Mouse (Mus musculus): ENCODE data around the gene Timm17b. TPM values are rescaled to one million over a fixed set of nuclear protein-coding genes. Genes with fewer than 3 reads are reported as not detected.

Timm17b gene
- 66.8 and 74.8 TPM in 2 replicates for polyA plus RNA-seq (2012; rRNA removed)

DNA sequence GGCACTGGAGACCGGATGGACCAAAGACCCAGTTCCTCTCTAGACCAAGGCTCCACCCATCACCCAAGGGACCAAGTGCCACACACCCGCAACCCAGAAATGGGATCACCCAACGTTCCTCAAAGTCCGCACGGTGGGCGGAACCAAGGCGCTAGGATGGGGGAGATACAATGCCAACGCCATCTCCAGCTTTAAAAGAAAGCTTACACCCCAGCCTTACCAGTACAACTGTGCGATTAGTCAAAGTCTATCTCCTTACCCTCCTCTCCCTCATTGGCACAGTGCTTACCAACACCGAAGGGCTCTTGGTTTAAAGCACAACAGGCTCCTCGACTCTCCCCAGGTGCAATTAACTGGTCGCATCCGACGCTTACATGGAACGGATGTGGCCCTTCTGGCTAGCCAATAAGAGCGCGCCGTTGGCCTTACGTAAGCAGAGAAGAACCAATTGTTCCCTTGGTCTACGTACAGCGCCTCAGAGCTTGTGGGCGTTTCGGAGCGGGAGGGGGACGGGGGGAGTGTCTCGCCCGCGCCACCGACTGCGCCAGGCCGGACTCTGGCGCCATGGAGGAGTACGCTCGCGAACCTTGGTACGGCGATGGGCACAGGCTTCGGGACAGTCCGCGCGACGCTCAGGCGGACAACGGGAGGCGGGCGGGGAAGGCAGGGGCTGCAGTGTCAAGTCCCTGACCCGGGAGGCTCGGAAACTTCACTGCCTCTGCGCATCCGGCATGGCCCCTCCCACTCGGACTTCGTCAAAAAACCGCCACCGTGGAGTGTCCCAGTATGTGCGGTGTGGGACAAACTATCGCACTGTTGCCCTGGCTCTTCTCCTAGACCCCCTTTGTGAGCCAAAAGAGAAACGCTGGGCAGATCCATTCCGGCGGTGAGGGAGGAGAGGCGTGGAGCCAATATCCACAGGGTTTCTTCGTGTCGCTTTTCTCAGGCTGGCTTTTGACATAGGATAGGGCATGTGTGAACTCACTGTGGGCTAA is at the start of gene Timm17b, which contains the start of gene Pqbp1:
Gene Timm17b (plus strand): TSS at position 478 of the 995 bp plus-strand sequence.
Gene Pqbp1 (minus strand): TSS at position 390 of the 995 bp plus-strand sequence.
- 3% methylated on average over 62 of the region's 62 CpGs for WGBS
- peak; percentile 84 for DNase-seq
- Histone ChIP-seq H3K4me3 (ENCODE audit: control insufficient read depth, insufficient read depth, low read length) (peak within 1 kb of the TSS; percentile 100), H3K36me3 (ENCODE audit: control insufficient read depth, insufficient read depth, low read length) (peaks cover 15% of the 10 kb centered on the region; the same call in 1 of the 2 replicates), H3K27ac (ENCODE audit: control insufficient read depth, insufficient read depth, low read length) (peak within 1 kb of the TSS; percentile 96), H3K27me3 (ENCODE audit: control insufficient read depth, insufficient read depth, low read length) (no peaks in the 10 kb centered on the region), H3K4me1 (replicated peaks; ENCODE audit: control insufficient read depth, insufficient read depth, low read length) (0 out of 2 replicates have a peak, but pooled peaks cover 2% of the 10 kb centered on the region)
- TF ChIP-seq POLR2A (IDR thresholded peaks at IDR 0.05; ENCODE audit: control insufficient read depth, extremely low read depth, insufficient read depth, low read length, poor library complexity): peak; percentile 55; the same call in 1 of the 2 replicates
- TF ChIP-seq CTCF (IDR thresholded peaks at IDR 0.05; ENCODE audit: borderline replicate concordance, control insufficient read depth, extremely low read depth, insufficient read depth, low read length, poor library complexity): no peak

DNA sequence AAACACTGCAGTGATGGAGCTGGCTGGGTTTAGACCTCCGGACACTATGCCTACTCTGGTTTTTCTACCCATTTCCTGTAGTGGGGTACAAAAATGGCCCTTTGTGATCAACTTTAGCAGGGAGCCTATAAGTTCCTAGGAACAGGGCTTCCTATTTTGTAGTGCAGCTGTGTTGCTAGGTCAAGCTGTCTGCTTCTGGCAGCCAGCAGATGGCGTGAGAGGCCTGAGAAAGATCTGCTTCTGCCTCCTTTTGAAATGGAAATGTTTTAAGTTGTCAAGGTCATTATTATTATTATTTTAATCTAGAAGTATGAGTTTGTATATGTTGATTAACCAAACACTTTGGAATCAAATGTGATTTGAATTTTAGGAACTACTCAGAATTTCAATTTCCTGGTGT is 44.6 kb upstream of the Timm17b start:
- Histone ChIP-seq H3K4me1 (replicated peaks; ENCODE audit: control insufficient read depth, insufficient read depth, low read length) (no peaks in the 10 kb centered on the region), H3K27ac (ENCODE audit: control insufficient read depth, insufficient read depth, low read length) (no peak overlapping the region), H3K27me3 (ENCODE audit: control insufficient read depth, insufficient read depth, low read length) (no peaks in the 10 kb centered on the region), H3K36me3 (ENCODE audit: control insufficient read depth, insufficient read depth, low read length) (0 out of 2 replicates have a peak, but pooled peaks cover 3% of the 10 kb centered on the region), H3K4me3 (ENCODE audit: control insufficient read depth, insufficient read depth, low read length) (no peak overlapping the region)
- TF ChIP-seq POLR2A (IDR thresholded peaks at IDR 0.05; ENCODE audit: control insufficient read depth, extremely low read depth, insufficient read depth, low read length, poor library complexity): no peak
- no peak for TF ChIP-seq CTCF (IDR thresholded peaks at IDR 0.05; ENCODE audit: borderline replicate concordance, control insufficient read depth, extremely low read depth, insufficient read depth, low read length, poor library complexity)
- 14% methylated on average over 2 of the region's 2 CpGs for WGBS
- DNase-seq: peak; percentile 30

DNA sequence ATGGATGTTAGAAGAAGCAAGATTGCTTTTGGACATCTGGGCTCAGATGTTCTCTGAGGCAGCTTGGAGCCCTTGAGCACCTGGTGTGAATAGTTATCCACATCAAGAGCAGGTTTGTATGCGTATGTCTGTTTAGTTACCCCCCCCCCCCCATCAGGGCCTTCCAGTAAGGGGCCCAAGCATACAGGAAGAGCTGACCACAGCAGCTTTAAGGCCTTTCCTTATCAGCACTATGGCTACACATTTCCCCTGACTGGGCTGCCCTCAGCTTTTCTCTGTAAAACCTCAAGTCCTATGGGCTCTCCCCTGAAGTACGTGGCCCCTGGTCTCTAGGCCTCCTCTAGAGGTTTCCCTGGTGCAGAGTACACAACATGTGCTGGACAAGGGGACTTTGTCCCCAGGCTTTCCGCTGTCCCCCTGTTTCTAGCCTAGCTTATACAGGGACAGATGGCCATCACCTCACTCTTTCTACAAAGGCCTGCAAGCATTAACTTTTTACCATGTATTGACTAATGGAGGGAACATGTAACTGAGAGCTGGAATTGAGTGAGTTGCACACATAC is 39.9 kb upstream of the Timm17b start:
- Histone ChIP-seq H3K36me3 (ENCODE audit: control insufficient read depth, insufficient read depth, low read length) (0 out of 2 replicates have a peak, but pooled peaks cover 5% of the 10 kb centered on the region), H3K4me3 (ENCODE audit: control insufficient read depth, insufficient read depth, low read length) (no peak overlapping the region), H3K27me3 (ENCODE audit: control insufficient read depth, insufficient read depth, low read length) (no peaks in the 10 kb centered on the region), H3K4me1 (replicated peaks; ENCODE audit: control insufficient read depth, insufficient read depth, low read length) (no peaks in the 10 kb centered on the region; the same call in 1 of the 2 replicates), H3K27ac (ENCODE audit: control insufficient read depth, insufficient read depth, low read length) (no peak overlapping the region)
- DNase-seq: no peak
- TF ChIP-seq CTCF (IDR thresholded peaks at IDR 0.05; ENCODE audit: borderline replicate concordance, control insufficient read depth, extremely low read depth, insufficient read depth, low read length, poor library complexity) (no peak), POLR2A (IDR thresholded peaks at IDR 0.05; ENCODE audit: control insufficient read depth, extremely low read depth, insufficient read depth, low read length, poor library complexity) (no peak)
- 63% methylated on average over 2 of the region's 3 CpGs for WGBS

DNA sequence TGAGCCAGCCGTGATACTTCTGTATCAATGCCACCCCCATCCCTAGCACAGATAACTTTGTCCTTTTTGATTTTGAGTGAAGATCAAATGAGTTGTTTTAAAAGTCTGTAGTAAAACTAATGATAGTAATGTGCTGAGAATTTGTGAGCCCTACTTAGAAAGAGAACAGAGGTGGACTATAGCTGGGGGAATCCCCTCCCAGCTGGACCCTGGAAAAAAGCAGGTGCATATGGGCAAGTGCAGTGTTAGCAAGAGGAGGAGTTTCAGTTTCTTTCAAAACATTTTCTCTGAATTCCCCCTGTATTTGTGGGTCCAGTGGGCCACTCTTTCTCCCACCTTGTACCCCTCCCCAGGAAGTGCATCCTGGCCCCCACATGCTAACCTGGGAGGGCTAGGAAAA is 36.0 kb upstream of the Timm17b start:
- TF ChIP-seq CTCF (IDR thresholded peaks at IDR 0.05; ENCODE audit: borderline replicate concordance, control insufficient read depth, extremely low read depth, insufficient read depth, low read length, poor library complexity): no peak
- no peak for TF ChIP-seq POLR2A (IDR thresholded peaks at IDR 0.05; ENCODE audit: control insufficient read depth, extremely low read depth, insufficient read depth, low read length, poor library complexity)

DNA sequence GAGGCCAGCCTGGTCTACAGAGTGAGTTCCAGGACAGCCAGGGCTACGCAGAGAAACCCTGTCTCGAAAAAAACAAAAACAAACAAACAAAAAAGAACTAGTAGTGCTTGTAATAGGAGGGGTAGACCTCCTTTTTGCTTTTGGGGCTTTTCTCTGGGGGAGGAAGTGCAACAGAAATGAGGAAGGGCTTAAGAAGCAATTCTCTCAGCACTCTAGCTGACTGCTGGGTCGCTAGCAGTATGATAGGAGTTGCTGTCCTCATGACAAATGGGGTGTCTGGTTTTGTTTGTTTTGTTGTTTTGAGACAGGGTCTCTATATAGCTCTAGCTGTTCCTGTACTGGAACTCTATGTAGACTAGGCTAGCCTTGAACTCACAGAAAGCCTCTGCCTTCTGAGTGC is 34.6 kb upstream of the Timm17b start:
- no peak for DNase-seq
- no peak overlapping the region for H3K4me3 ChIP-seq (ENCODE audit: control insufficient read depth, insufficient read depth, low read length)
- H3K27me3 ChIP-seq (ENCODE audit: control insufficient read depth, insufficient read depth, low read length): no peaks in the 10 kb centered on the region
- H3K27ac ChIP-seq (ENCODE audit: control insufficient read depth, insufficient read depth, low read length): peak overlapping the region; percentile 51; the same call in 1 of the 2 replicates
- 45% methylated on average over 3 of the region's 3 CpGs for WGBS
- peaks cover 6% of the 10 kb centered on the region for H3K4me1 ChIP-seq (replicated peaks; ENCODE audit: control insufficient read depth, insufficient read depth, low read length)
- H3K36me3 ChIP-seq (ENCODE audit: control insufficient read depth, insufficient read depth, low read length): peaks cover 10% of the 10 kb centered on the region
- TF ChIP-seq POLR2A (IDR thresholded peaks at IDR 0.05; ENCODE audit: control insufficient read depth, extremely low read depth, insufficient read depth, low read length, poor library complexity) (no peak), CTCF (IDR thresholded peaks at IDR 0.05; ENCODE audit: borderline replicate concordance, control insufficient read depth, extremely low read depth, insufficient read depth, low read length, poor library complexity) (no peak)

More for the DNA sequence above, 36.0 kb upstream of the Timm17b start:
- 83% methylated on average over 1 of the region's 1 CpGs for WGBS
- DNase-seq: no peak
- peaks cover 10% of the 10 kb centered on the region for H3K36me3 ChIP-seq (ENCODE audit: control insufficient read depth, insufficient read depth, low read length)
- H3K4me1 ChIP-seq (replicated peaks; ENCODE audit: control insufficient read depth, insufficient read depth, low read length): peaks cover 6% of the 10 kb centered on the region
- no peak overlapping the region for H3K27ac ChIP-seq (ENCODE audit: control insufficient read depth, insufficient read depth, low read length)
- H3K4me3 ChIP-seq (ENCODE audit: control insufficient read depth, insufficient read depth, low read length): no peak overlapping the region
- no peaks in the 10 kb centered on the region for H3K27me3 ChIP-seq (ENCODE audit: control insufficient read depth, insufficient read depth, low read length)

DNA sequence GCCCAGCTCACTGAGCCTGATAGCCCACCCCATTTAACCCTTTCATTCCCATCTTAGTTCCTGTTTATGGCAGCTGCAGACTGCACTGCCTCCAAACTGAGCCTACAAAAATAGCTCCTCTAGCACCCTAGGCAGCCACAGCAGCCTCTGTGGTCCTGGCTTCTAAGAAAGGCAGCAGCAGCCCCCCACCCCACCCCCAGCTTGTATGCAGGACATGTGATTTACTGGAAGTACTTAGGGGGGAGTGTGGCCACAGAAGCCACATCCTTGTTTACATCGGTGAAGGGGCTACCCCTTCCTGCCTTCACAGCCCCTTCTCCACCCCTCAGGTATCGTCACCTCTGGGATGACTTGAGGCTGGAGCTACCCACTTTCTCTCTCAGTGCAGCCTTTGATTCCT is 33.8 kb upstream of the Timm17b start:
- TF ChIP-seq CTCF (IDR thresholded peaks at IDR 0.05; ENCODE audit: borderline replicate concordance, control insufficient read depth, extremely low read depth, insufficient read depth, low read length, poor library complexity) (no peak), POLR2A (IDR thresholded peaks at IDR 0.05; ENCODE audit: control insufficient read depth, extremely low read depth, insufficient read depth, low read length, poor library complexity) (no peak)
- no peak for DNase-seq
- H3K27me3 ChIP-seq (ENCODE audit: control insufficient read depth, insufficient read depth, low read length): no peaks in the 10 kb centered on the region
- no peak overlapping the region for H3K4me3 ChIP-seq (ENCODE audit: control insufficient read depth, insufficient read depth, low read length)
- H3K36me3 ChIP-seq (ENCODE audit: control insufficient read depth, insufficient read depth, low read length): peaks cover 8% of the 10 kb centered on the region
- 9% methylated on average over 2 of the region's 2 CpGs for WGBS
- H3K4me1 ChIP-seq (replicated peaks; ENCODE audit: control insufficient read depth, insufficient read depth, low read length): peaks cover 6% of the 10 kb centered on the region
- peak overlapping the region; percentile 66; the same call in 1 of the 2 replicates for H3K27ac ChIP-seq (ENCODE audit: control insufficient read depth, insufficient read depth, low read length)

Data from thymus, adult 2 months (tissue).